Mouse (Mus musculus) heart, embryonic 11.5 days (tissue): ENCODE results near the gene Uspl1. TPM values are rescaled to one million over a fixed set of nuclear protein-coding genes. Genes with fewer than 3 reads are reported as not detected.

ENCODE experiments used
- ATAC-seq: fragments of 200-750 bp; cut with Nextera tagmentation; replicated peaks from 2 replicates; pipeline ENCODE4 v1.8.0; 2017; ENCODE audit warnings: moderate library complexity; ENCODE audit not compliant: insufficient number of reproducible peaks, low FRiP score, low TSS enrichment
- H3K27ac ChIP-seq: fragments of 300-500 bp; sonication (generic); 2 replicates; pipeline ENCODE4 v1.5.1; 2014; ENCODE audit warnings: mild to moderate bottlenecking, low read depth, low read length
- H3K27me3 ChIP-seq: fragments of 300-500 bp; sonication (generic); 2 replicates; pipeline ENCODE4 v1.6.1; 2014; ENCODE audit warnings: mild to moderate bottlenecking, low read length, mixed read lengths; ENCODE audit not compliant: control insufficient read depth, insufficient read depth
- H3K36me3 ChIP-seq: fragments of 300-500 bp; sonication (generic); 2 replicates; pipeline ENCODE4 v1.6.1; 2014; ENCODE audit warnings: mild to moderate bottlenecking, low read length, moderate library complexity, mixed read lengths; ENCODE audit not compliant: control insufficient read depth, insufficient read depth
- H3K4me1 ChIP-seq: fragments of 300-500 bp; sonication (generic); 2 replicates; pipeline ENCODE4 v1.6.1; 2014; ENCODE audit warnings: low read length; ENCODE audit not compliant: control insufficient read depth, insufficient read depth
- H3K4me2 ChIP-seq: fragments of 300-500 bp; sonication (generic); 2 replicates; pipeline ENCODE4 v1.6.1; 2014; ENCODE audit warnings: mild to moderate bottlenecking, moderate library complexity
- H3K4me3 ChIP-seq: fragments of 300-500 bp; sonication (generic); 2 replicates; pipeline ENCODE4 v1.5.1; 2014; ENCODE audit warnings: low read depth, low read length
- H3K9ac ChIP-seq: fragments of 300-500 bp; sonication (generic); 2 replicates; pipeline ENCODE4 v1.6.1; 2014; ENCODE audit warnings: mild to moderate bottlenecking, low read depth, low read length, moderate library complexity
- H3K9me3 ChIP-seq: fragments of 300-500 bp; sonication (generic); replicated peaks from 2 replicates; pipeline ENCODE4 v1.6.1; 2016; ENCODE audit warnings: low read length; ENCODE audit not compliant: control insufficient read depth
- WGBS: fragments of 180-500 bp; shearing (Covaris S2); extraction: QIAGEN DNeasy Blood & Tissue Kit; methylation state at CpG from one replicate; pipeline ENCODE4 v1.1.7; 2014; ENCODE audit not compliant: insufficient replicate concordance; 5-methylcytosine and 5-hydroxymethylcytosine counted together
- polyA plus RNA-seq: library from polyadenylated mRNA; unstranded; fragments of >200 nt; fragmentation: Nextera tagmentation; extraction: Ambion mirVana; gene quantifications from 2 replicates; pipeline ENCODE4 v1.2.1, GENCODE M21; 2014

Uspl1 gene
- polyA plus RNA-seq, 1 experiment from 2014 or later: 42.8 TPM

- ATAC-seq: no peak
- H3K9ac ChIP-seq: no peak overlapping the region
Measured at GRCm38 (mm10) chr5:149209328-149209727, 25.2 kb downstream of the Uspl1 start.

DNA sequence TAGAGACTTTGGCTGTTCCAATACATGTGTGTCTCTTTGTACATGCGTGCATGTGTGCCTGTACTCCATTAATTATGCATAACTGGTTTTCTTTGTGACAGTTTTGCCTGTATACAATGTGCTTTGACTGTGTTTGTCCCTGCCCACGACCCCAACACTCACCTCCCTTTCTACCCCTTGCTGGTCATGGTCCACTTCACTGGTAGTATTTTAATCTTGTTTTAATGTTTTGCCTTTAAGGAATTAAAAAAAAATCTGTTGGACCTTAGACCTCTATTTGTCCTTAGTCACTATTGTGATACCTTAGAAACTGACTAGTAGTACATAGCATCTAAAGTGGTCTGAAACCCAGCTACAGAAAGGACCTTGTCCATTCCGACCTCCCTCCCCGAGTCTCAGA lies 26.9 kb downstream of the Uspl1 start:
- Histone ChIP-seq H3K4me3 (no peak overlapping the region), H3K27ac (no peak overlapping the region), H3K36me3 (peaks cover 36% of the 10 kb centered on the region)

More at GRCm38 (mm10) chr5:149209328-149209727, 25.2 kb downstream of the Uspl1 start:
- Histone ChIP-seq H3K27ac (no peak overlapping the region), H3K9me3 (no peaks in the 10 kb centered on the region), H3K36me3 (peaks cover 30% of the 10 kb centered on the region), H3K4me2 (0 out of 2 replicates have a peak overlapping the region, but pooled peaks have one; percentile 8), H3K4me1 (peaks cover 3% of the 10 kb centered on the region; the same call in 1 of the 2 replicates), H3K4me3 (no peak overlapping the region), H3K27me3 (no peaks in the 10 kb centered on the region)
- WGBS: 77% methylated on average over 8 of the region's 8 CpGs

GRCm38 (mm10) chr5:149212806-149213205 lies 28.7 kb downstream of the Uspl1 start:
- H3K9me3 ChIP-seq: no peaks in the 10 kb centered on the region
- 76% methylated on average over 4 of the region's 4 CpGs for WGBS
- ATAC-seq: no peak
- no peak overlapping the region for H3K27ac ChIP-seq
- no peaks in the 10 kb centered on the region for H3K27me3 ChIP-seq
- H3K4me3 ChIP-seq: no peak overlapping the region
- H3K9ac ChIP-seq: no peak overlapping the region
- no peaks in the 10 kb centered on the region for H3K4me1 ChIP-seq
- no peak overlapping the region for H3K4me2 ChIP-seq
- peaks cover 34% of the 10 kb centered on the region for H3K36me3 ChIP-seq

More for the DNA sequence above, 26.9 kb downstream of the Uspl1 start:
- Histone ChIP-seq H3K27me3 (no peaks in the 10 kb centered on the region), H3K4me1 (no peaks in the 10 kb centered on the region), H3K4me2 (no peak overlapping the region), H3K9ac (no peak overlapping the region), H3K9me3 (no peaks in the 10 kb centered on the region)
- no peak for ATAC-seq
- 92% methylated on average over 4 of the region's 4 CpGs for WGBS

- no peak overlapping the region for H3K9ac ChIP-seq
- no peak overlapping the region for H3K27ac ChIP-seq
- WGBS: 95% methylated on average over 7 of the region's 7 CpGs
- H3K4me1 ChIP-seq: no peaks in the 10 kb centered on the region
- no peaks in the 10 kb centered on the region for H3K27me3 ChIP-seq
- no peaks in the 10 kb centered on the region for H3K9me3 ChIP-seq
- peaks cover 29% of the 10 kb centered on the region for H3K36me3 ChIP-seq
- ATAC-seq: no peak
- no peak overlapping the region for H3K4me3 ChIP-seq
- no peak overlapping the region for H3K4me2 ChIP-seq
Measured at GRCm38 (mm10) chr5:149215540-149215939, 31.4 kb downstream of the Uspl1 start.

- H3K9ac ChIP-seq: no peak overlapping the region
- no peak overlapping the region for H3K27ac ChIP-seq
- H3K4me1 ChIP-seq: no peaks in the 10 kb centered on the region
- H3K4me3 ChIP-seq: no peak overlapping the region
- H3K9me3 ChIP-seq: no peaks in the 10 kb centered on the region
- H3K27me3 ChIP-seq: no peaks in the 10 kb centered on the region
- H3K36me3 ChIP-seq: peaks cover 23% of the 10 kb centered on the region
- no peak overlapping the region for H3K4me2 ChIP-seq
- 69% methylated on average over 6 of the region's 6 CpGs for WGBS
- ATAC-seq: no peak
Measured at GRCm38 (mm10) chr5:149217524-149218357, 33.6 kb downstream of the Uspl1 start.

DNA sequence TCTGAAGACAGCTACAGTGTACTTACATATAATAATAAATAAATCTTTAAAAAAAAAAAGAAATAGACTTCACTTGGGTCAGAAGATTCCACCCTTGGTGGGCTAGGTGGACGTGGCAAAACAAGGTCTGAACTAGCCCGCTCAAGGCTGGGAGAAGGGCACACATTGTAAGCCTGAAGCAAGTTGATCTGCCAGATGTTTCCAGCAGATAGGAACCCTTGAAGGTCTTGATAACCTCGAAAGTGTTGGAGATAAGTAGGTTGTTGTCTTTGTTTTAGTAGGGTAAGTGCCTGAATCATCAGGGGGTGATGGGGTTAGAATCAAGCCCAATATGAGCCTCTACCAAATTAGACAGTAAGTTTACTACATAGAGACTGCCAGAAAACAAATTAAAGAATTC lies 35.3 kb downstream of the Uspl1 start:
- Histone ChIP-seq H3K27ac (no peak overlapping the region), H3K4me3 (no peak overlapping the region), H3K27me3 (no peaks in the 10 kb centered on the region), H3K9me3 (no peaks in the 10 kb centered on the region), H3K36me3 (peaks cover 12% of the 10 kb centered on the region), H3K4me1 (no peaks in the 10 kb centered on the region), H3K9ac (no peak overlapping the region), H3K4me2 (no peak overlapping the region)
- WGBS: 47% methylated on average over 3 of the region's 3 CpGs
- no peak for ATAC-seq

DNA sequence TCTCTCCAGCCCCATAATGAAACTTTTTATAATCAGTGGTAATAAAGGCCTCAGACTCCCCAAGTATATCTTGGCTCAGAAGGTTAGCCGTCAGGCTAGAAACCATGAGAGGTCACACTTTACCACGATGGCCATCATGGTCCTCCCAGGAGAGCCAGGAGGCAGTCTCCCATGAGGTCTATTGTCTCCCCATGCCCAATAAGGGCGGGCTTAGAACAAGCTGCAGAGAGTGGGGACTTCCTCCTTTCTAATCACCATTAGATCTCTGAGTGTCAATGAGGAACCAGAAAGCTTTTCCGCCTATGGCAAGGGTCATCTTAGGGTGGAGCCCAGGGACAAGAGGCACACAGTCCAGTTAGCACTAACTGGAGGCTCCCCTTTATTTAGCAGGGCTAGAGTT lies 37.2 kb downstream of the Uspl1 start:
- Histone ChIP-seq H3K36me3 (no peaks in the 10 kb centered on the region; the same call in 1 of the 2 replicates), H3K9ac (no peak overlapping the region), H3K27me3 (no peaks in the 10 kb centered on the region), H3K27ac (no peak overlapping the region), H3K4me2 (no peak overlapping the region), H3K9me3 (no peaks in the 10 kb centered on the region), H3K4me3 (no peak overlapping the region), H3K4me1 (no peaks in the 10 kb centered on the region)
- no peak for ATAC-seq
- 83% methylated on average over 4 of the region's 4 CpGs for WGBS

DNA sequence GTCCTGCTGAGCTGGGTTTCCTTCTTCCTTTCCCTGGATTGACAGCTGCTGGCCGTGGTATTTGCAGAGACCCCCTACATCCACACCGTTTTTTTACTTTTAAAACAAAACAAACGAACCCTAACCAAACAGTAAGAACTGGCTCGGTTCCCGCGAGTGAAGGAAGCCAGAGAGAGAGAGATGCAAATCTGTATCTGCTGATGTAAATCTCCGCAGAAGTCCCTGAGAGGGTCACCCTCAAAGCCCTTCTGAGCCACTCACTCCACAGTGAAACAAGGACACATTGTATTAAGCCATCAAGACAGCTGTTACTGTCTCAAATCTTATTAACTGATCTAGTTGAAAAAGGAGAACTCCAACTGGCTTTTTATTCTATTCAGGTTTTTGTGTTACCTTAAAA lies 40.5 kb downstream of the Uspl1 start:
- Histone ChIP-seq H3K4me3 (no peak overlapping the region), H3K27ac (no peak overlapping the region), H3K9me3 (no peaks in the 10 kb centered on the region), H3K36me3 (no peaks in the 10 kb centered on the region), H3K4me2 (no peak overlapping the region), H3K4me1 (0 out of 2 replicates have a peak, but pooled peaks cover 2% of the 10 kb centered on the region), H3K27me3 (no peaks in the 10 kb centered on the region), H3K9ac (no peak overlapping the region)
- no peak for ATAC-seq
- WGBS: 15% methylated on average over 7 of the region's 7 CpGs
